Mouse (Mus musculus) stomach, postnatal 0 days (tissue): ENCODE measurements around the gene Uaca.

Experiments used
- CTCF ChIP-seq: IDR thresholded peaks from 2 replicates; pipeline ENCODE4 v1.5.1; 2016; ENCODE audit warnings: antibody characterized with exemption, low read depth, mild to moderate bottlenecking, moderate library complexity
- EP300 ChIP-seq: optimal IDR thresholded peaks from 2 replicates; pipeline ENCODE3; 2016; ENCODE audit warnings: antibody characterized with exemption

DNA sequence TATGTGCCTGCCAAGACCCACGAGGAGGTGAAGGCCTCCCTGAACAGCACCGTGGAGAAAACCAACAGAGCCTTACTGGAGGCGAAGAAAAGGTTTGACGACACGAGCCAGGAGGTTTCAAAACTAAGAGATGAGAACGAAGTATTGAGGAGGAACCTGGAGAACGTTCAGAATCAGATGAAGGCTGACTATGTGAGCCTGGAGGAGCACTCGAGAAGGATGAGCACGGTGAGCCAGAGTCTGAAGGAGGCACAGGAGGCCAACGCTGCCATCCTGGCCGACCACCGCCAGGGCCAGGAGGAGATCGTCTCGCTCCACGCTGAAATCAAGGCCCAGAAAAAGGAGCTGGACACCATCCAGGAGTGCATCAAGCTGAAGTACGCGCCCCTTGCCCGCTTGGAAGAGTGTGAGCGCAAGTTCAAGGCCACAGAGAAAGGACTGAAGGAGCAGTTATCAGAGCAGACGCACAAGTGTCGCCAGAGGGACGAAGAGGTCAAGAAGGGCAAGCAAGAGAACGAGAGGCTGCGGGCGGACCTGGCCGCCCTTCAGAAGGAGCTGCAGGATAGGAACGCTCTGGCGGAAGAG is 76.7 kb downstream of the Uaca start:
- no peak for TF ChIP-seq CTCF
- TF ChIP-seq EP300, result no peak
